Mouse (Mus musculus): ENCODE measurements at regions not wholly inside any gene's neighbourhood (a gene's known extent, or its start where the extent isn't known, plus 50 kb on each side); places are given as distances from the start of the nearest gene placed in this dataset.
"Not testable (repeated sequence)": the region's sequence is repeated elsewhere in the genome, so short reads cannot be mapped to it uniquely, and the experiment has no call there.

DNA sequence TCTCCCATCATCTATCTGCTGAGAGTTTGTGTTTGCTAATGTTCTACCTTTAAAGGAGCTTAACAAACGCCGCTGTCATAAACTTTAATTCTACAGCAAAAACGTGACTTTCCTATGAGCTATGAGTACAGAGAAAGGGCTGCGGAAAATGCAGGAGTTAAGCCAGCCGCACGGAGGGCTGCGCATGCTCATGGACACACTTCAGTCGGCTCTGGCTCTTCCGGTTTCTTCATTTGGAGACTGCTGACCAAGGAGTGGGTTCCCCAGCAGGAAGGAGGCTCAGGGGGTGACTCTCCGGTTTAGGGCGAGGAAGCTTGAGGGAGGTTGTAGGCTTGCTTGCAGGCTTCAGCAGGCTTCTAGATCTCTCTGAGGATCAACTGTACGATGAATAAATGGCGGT is 59.3 kb downstream of the Sox2 start:
- DNase-seq (ENCODE audit: extremely low spot score, low spot score) = no peak

DNA sequence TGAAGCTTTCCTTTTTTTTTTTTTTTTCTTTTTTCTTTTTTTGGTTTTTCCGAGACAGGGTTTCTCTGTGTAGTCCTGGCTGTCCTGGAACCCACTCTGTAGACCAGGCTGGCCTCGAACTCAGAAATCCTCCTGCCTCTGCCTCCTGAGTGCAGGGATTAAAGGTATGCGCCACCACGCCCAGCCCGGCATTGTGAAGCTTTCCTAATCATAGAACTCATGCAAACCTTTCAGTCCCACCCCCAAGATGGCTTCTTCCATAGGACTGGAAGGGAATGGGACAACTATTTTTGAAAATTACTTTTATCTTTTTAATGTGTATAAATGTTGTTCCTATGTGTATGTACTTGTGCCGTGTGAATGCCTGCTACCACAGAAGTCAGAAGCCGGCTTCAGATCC is 61.9 kb downstream of the Sox2 start:
- DNase-seq (ENCODE audit: extremely low spot score, low spot score) = not testable (repeated sequence)

DNA sequence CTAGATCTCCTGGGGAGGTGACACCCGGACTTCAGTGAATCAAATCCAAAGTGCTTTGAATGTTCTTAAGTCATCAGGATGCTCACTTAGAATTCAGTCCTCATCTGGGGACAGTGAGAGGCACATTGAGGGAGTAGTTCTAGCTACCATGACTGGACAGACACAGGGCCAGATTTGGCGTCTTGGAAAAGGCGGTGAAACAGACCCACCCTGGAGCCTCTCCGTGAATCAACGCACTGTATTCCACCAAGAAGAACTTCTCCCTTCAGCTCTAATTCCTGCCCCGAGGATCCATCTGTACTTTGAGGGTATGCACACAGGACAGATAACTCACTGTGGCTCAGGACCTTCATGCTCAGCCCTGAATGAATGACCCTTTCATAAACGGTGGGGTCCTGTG is 72.3 kb downstream of the Sox2 start:
- DNase-seq (ENCODE audit: extremely low spot score, low spot score) = no peak

DNA sequence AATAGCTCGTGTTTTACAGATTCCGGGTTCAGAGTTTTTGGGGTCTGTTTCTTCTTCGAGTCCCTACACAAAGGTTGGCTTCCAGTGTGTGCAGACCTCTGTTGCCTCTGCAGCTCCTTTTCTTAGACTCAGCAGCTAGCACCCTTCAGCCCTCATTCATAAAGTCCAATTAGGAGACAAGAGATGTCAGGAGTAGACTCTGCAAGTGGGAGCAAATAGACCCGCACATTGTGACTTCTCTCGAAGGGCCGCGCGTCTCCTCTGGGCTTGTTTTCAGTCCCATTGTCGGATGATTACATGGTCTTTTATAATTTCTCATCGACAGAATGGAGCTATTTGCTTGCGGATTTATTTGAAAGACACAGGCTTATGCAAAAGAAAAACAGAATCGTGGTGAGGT is 76.8 kb downstream of the Sox2 start:
- DNase-seq (ENCODE audit: extremely low spot score, low spot score) = no peak

DNA sequence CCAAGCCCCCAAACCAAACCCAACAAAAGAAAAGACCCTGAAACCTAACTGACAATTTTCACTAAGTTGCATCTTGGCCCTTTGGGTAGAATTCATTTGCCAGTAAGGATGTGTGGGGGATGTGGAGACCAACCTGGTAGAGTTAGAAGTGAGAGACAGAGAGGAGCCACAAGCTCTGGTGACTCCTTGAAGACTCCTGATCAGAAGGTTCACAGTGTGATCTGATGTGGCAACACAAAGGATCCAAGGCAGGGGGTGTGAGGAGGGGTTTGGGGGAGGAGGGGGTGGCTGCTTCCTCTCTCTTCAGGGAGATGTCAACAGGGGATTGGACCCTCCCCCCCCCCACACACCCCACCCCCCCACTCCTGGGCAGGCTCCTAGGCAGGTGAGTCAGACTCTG is 78.1 kb downstream of the Sox2 start:
- no peak for DNase-seq (ENCODE audit: extremely low spot score, low spot score)

DNA sequence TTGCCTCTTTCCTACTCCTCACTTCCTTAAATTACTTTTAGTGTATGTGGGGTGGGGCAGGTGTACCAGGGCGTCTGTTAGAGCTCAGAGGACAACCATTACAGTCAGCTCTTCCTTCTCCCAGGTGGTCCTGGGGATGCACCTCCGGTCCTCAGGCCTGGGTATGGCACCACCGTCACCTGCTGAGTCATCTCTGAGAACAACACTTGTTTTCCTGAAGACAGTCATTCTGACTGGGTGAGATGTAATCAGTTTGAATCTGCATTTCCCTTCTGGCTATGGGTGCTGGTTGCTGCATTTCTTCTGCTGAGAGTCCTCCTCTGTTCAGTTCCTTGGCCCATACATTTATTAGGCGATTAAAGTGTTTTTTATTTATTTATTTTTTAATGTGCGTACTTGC is 84.8 kb downstream of the Sox2 start:
- DNase-seq (ENCODE audit: extremely low spot score, low spot score) = no peak

DNA sequence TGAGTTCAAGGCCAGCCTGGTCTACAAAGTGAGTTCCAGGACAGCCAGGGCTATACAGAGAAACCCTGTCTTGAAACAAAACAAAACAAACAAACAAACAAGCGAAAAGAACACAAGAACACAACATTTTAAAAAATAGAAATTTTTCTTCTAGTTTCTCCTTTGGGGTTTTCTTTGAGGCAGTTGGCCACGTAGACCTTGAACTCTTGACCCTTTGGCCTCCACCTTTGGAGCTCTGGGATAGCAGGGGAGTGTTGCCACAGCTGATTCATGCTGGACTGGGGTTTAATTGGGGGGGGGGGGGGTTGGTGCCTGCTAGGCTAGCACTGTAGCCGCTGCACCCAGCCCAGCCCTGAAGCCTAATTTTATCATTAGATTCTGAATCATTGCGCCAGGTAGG is 87.8 kb downstream of the Sox2 start:
- no peak for DNase-seq (ENCODE audit: extremely low spot score, low spot score)

DNA sequence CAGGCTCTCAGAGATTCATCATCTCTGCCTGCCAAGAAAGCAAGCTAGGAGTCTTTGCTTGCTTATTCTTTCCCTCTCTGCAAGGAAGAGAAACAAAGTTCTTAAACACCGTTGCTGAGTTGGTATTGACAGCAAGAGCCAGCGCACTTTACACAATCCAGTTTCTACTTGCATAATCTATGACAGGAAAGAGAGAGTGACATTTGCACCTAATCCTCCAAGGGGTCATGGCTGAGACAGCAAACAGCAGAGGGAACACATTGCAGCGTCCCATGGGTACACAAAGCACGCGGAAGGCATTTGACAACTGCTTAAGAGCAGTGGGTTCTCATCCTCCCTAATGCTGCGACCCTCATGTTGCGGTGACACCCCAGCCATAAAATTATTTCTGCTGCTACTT is 88.7 kb downstream of the Sox2 start:
- no peak for DNase-seq (ENCODE audit: extremely low spot score, low spot score)

DNA sequence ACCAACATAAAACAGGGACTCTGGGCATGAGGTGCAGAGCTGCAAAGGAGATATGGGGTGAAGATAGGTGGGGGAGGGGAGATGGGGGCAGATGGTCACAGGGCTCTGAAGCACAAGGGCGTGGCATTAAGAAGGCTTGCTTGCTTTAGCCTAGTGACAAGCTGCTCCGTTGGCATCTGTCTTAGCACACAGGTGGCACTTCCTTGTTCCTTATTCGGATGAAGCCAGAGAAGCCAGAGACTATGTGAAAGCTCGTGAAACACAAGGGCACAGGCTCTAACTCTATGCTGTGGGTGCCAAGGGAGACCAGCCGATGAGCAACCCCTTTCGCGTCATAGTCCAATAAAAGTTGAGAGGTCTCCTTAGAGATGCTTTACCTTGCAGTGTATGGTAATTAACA is 89.5 kb downstream of the Sox2 start:
- no peak for DNase-seq (ENCODE audit: extremely low spot score, low spot score)

DNA sequence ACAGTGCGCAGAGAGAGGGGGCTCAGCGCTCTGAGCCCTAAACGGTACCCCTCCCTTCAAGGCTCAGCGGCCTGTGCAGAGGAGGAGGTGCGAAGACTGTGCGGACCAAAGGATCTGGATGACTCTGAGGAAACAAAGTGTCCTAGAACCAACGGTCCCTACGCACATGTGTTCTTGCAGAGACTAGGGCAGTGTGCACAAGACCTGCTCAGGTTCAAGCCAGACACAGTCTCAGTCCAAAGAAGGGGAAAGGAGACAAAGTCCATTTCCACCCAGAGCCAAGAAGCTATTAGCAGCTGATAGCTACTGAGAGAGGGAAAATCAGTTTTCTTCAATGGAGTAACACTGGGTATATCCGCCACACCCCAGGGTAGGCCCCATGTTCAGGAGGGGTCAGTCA is 89.9 kb downstream of the Sox2 start:
- DNase-seq (ENCODE audit: extremely low spot score, low spot score) = no peak

DNA sequence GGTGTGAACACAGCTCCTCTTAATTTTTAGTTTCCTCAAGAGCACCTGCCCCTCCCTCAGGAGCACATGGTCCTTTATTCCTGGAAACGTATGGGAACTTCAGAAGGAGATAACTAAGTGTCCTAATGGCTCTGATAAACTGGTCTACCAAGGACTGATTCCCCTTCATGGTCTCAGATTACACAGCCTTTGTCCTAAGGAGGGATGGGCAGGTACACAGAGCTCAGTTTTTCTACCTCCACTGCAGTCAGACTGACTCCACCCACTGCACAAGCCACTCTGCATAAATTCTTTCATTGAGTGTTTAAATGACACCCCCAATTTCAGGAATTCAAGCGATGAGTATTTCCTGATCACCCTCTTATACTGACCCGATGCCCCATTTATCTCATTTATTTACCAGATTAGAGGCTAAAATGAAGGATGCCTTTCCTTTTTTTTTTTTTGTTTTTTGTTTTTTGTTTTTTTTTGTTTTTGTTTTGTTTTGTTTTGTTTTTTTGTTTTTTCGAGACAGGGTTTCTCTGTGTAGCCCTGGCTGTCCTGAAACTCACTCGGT is 95.1 kb downstream of the Sox2 start:
- DNase-seq (ENCODE audit: extremely low spot score, low spot score) = no peak

DNA sequence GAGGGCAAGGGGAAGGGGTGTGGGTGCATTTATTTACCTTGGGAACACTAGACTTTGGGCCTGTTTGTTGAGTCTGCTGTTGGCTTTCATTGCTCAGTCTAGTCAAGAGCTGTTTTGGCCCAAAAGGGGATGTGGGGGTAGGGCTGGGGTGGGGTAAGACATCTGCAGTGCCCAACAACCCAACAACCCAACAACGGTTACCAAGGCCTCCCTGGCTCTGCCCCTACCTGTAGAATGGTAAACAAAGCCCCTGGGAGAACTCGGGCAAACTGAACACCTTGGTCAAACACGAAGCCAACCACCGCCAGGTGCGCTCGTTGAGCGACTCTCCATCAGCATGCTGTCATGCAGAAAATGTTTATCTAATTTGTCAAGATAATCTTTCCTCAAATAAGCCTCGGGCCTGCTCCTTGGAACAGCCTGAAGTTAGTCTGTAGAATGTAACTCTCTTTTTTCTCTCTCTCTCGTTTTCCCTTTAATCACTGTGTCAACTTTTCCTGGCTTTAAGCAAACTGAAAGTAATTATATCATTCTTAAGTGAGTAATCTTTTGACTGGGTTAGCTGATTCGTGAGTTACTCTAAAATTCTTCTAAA is 97.4 kb downstream of the Sox2 start:
- DNase-seq (ENCODE audit: extremely low spot score, low spot score) = no peak

DNA sequence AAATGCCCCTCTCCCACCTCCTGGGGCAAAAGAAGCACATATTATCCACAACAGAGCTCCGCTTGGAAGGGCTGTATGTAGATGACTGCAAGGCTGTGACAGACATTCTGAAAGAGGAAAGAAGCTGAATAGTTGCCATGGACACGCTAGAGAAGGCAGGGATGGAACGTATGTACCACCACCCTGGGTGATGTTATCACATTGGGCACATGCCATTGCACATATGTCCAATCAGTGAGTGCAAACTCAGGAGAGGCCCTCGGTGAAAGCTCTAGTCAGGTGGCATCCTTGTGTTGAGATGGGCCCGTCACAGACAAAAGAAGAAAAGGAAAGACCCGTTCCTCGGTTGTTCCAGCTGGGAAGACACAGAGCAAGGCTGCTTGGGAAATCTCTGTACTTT is 99.8 kb downstream of the Sox2 start:
- no peak for DNase-seq (ENCODE audit: extremely low spot score, low spot score)

DNA sequence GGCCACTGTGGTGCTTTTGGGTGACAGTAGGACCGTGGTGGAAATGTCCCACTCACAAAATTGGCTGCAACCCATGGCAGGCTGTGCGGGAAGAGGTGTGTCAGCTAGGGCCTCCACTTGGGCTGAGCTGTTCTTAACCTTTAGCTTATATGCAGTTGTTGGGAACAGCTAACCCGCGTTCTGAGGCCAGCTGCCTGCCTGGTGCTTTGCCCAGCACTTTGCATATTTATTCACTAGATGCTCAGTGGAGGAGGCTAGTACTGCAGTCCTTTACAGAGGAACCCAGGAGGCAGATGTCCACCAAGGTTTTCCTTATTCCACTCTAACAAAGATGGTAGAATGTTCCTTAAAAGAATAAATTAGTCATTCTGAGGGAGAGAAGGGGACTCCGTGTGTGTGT is 101.3 kb downstream of the Sox2 start:
- no peak for DNase-seq (ENCODE audit: extremely low spot score, low spot score)

DNA sequence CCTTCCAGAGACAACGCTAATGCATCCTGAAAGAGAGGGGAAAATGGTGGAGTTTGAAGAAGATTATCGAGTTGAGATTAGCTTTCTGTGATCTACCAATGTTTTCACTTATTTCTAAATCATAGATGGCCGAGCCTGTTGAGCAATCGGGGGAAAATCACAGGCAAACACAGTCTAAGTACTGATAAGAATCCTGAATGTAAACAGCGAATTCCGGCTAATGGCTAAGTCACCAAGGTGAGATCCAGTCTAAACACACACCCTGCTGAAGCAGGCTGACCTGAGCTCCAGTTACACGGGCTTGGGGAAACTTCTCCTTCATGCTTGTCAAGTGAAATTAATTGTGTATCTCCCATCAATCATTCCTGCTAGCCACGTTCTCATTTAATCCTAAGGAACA is 103.4 kb downstream of the Sox2 start:
- no peak for DNase-seq (ENCODE audit: extremely low spot score, low spot score)

DNA sequence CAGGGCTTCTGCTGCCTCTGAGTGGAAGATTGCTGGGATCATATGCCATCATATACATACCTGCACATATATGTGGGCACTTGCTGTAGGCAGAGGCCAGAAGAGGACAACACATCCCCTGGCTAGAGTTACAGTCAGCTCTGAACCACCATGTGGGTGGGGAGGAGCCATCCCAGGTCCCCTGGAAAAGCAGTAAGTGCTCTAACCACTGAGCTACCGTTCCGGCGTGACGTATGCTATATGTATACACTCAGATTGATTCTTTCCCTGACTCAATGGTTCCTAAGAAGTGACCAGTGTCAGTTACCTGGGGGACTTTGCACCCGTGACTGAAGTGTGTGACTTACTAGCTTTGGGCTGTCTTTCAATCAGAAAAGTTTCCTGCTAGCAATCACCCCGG is 104.6 kb downstream of the Sox2 start:
- no peak for DNase-seq (ENCODE audit: extremely low spot score, low spot score)

DNA sequence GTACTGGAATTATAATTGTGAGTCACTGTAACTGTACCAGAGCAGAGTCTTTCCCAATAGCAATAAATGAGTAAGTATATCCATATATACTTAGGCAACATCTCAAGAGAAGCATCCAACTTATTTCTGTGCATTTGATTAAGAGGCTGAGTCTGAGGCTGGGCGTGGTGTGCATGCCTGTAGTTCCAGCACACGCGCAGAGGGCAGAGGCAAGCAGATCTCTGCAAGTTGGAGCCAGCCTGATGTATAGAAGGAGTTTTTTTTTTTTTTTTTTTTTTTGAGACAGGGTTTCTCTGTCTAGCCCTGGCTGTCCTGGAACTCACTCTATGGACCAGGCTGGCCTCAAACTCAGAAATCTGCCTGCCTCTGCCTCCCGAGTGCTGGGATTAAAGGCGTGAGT is 105.1 kb downstream of the Sox2 start:
- DNase-seq (ENCODE audit: extremely low spot score, low spot score) = not testable (repeated sequence)

DNA sequence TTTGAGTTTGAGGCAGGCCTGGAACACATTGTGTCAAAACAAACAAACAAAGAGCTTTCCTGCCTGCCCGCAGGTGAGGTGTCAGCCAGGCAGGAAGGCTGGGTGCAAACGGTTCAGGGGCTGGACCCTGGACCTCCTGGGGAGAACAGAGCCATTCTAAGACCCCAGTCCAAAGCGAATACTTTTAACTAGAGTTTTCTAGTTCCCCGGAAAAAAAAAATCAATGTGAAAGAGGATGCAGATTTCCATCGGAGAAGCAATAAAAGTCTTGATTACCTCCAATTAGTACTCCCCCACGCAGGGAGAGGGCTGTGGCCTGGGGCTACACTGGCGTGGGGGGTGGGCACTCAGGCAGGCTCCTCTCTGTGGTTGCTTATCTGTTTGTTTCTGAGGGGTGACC is 106.4 kb downstream of the Sox2 start:
- DNase-seq (ENCODE audit: extremely low spot score, low spot score) = no peak

DNA sequence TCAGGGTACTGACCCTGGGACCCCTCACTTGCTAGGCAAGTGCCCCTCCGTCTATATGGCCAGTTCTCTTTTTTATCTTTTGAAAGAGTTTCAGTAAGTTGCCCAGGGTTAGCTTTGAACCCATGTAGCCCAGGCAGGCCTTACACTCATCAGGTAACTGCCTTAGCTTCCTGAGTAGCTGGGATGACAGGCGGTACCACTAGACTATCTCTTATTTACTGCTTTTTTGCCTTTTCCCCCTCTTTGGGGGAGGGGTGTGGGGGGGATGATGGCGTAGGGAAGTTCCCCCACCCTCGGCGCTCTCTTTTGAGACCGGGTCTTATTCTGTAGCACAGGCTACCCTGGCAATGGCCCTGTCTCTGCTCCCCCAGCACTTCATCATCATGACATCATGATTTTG is 106.9 kb downstream of the Sox2 start:
- no peak for DNase-seq (ENCODE audit: extremely low spot score, low spot score)

DNA sequence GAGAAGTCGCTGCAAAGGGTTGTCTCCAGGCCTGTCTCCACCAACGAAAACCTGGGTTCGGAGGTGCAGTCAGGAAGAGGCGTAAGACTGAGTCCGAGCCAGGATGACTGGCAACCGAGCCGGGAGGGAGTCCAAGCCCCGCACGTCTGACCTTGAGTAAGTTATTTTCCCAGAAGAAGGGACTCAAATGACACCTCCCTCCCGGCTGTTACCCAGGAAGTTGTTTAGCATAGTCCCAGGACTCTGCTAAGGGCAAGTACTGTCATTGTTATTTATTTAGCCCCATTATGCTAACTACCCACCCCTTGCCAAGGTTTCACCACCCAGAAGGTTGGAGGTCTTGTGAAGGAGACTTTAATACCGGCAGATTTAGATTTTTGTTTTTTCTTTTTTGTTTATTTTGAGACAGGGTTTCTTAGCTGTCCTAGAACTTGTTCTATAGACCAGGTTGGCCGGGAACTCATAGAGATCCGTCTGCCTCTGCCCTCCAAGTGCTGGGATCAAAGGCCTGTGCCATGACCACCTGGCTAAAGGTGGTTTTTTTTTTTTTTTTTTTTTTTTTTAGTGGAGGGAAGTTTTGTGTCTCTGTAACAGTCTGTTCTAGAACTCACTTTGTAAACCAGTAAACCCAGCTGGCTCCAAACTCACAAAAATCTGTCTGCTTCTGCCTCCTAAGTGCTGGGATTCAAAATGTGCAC is 107.8 kb downstream of the Sox2 start:
- DNase-seq (ENCODE audit: extremely low spot score, low spot score) = no peak

DNA sequence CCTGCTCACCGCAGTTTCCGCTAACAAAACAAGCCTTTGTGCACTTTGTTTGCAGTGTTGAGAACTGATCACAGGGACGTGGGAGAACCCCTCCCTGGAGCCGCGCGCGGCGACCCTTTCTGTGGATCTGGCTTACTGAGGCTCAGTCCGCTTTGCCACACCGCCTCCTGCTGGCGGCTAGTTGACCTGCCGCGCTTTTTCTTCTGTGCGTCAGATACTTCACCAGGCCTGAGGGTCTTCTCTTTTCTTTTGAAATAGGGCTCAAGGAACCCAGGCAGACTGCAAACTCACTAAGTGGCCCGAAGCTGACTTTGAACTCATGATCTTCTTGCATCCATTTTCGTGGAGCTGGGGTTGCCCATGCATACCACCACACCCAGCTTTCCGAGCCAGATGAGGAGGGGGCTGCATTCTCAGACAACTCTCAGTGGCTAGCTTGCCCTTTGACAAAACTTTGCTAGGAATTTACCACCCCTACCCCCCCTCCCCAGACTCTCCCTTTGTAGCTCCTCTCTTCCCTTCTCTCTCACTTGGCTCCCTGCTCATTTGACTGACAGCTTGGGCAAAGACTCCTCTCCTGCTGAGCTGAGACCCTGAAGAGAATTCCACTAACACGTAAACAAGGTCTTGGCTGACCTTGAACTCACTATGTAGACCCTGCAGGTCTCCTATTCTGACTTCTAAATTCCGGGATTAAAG is 109.9 kb downstream of the Sox2 start:
- DNase-seq (ENCODE audit: extremely low spot score, low spot score) = no peak

DNA sequence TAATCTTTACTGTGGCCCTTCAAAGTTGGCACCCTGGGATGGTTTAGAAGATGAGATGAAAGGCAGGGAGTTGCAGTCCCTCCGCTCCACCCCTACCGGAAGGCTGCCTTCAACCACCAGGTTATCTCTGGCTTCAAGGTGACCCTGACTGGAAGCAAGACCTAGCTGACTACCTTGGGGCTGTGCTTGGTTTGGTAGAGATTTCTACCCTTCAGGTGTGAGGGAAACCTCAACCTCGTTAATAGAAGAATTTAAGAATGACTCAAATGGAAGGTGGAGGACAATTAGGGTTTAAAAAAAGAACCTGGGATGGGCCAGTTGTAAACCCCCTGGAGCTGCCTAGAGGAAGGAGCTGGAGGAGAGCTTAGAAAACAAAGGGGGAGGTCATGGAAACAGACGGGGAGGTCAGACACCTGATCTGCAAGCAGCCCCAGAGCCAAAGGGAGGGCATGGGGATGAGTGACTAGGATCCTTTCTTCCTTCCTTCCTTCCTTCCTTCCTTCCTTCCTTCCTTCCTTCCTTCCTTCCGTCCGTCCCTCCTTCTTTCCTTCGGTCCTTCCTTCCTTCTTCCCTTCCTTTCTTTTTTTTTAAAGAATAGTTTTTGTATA is 111.1 kb downstream of the Sox2 start:
- no peak for DNase-seq (ENCODE audit: extremely low spot score, low spot score)

Measured in neural tube, embryonic 10.5 days (tissue).